Mouse (Mus musculus): ENCODE results near the gene Dlgap1. TPM values are rescaled to one million over a fixed set of nuclear protein-coding genes. Genes with fewer than 3 reads are reported as not detected.

Gene Dlgap1
- polyA plus RNA-seq, 1 experiment from 2014 or later = 2.9 TPM

GRCm38 (mm10) chr17:70491575-70491974 is 522.7 kb downstream of the Dlgap1 start:
- Histone ChIP-seq H3K27me3 (replicated peaks; ENCODE audit: control insufficient read depth, insufficient read depth, low read length) (no peaks in the 10 kb centered on the region), H3K27ac (ENCODE audit: low read depth) (no peak overlapping the region), H3K4me1 (replicated peaks; ENCODE audit: control insufficient read depth, insufficient read depth, low read length) (no peaks in the 10 kb centered on the region), H3K9me3 (ENCODE audit: control insufficient read depth, low read length) (no peaks in the 10 kb centered on the region), H3K9ac (ENCODE audit: low read length) (no peak overlapping the region), H3K4me2 (ENCODE audit: low read length) (no peak overlapping the region), H3K4me3 (ENCODE audit: low read depth, low read length) (no peak overlapping the region), H3K36me3 (ENCODE audit: control insufficient read depth, insufficient read depth, low read length) (no peaks in the 10 kb centered on the region)
- ATAC-seq (replicated peaks; ENCODE audit: low FRiP score, low TSS enrichment, low read depth) = no peak
- no peak for DNase-seq (ENCODE audit: low spot score)
- WGBS = 90% methylated on average over 4 of the region's 4 CpGs

DNA sequence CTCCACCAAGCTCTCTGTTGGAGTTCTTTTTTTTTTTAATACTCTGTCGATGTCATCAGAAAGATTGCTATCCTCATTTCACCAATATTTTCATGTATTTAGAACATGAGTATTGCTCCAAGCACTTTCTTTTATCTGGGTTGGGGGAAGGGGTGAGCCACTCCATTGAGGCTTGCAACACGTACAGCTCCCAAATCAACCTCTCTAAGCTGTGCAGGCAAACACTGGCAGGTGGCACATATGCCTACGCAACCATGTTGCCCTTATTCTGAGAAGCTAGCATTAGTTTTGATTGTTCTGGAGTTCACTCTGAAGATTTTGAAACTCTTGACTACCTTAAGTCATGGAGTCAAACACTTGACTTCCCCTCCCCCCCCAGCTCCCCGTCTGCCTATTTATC is 525.5 kb downstream of the Dlgap1 start:
- ATAC-seq (replicated peaks; ENCODE audit: low FRiP score, low TSS enrichment, low read depth) (no peak), DNase-seq (ENCODE audit: low spot score) (no peak)
- Histone ChIP-seq H3K4me3 (ENCODE audit: low read depth, low read length) (no peak overlapping the region), H3K9me3 (ENCODE audit: control insufficient read depth, low read length) (no peaks in the 10 kb centered on the region), H3K36me3 (ENCODE audit: control insufficient read depth, insufficient read depth, low read length) (no peaks in the 10 kb centered on the region), H3K4me2 (ENCODE audit: low read length) (no peak overlapping the region), H3K27me3 (replicated peaks; ENCODE audit: control insufficient read depth, insufficient read depth, low read length) (no peaks in the 10 kb centered on the region), H3K9ac (ENCODE audit: low read length) (no peak overlapping the region), H3K4me1 (replicated peaks; ENCODE audit: control insufficient read depth, insufficient read depth, low read length) (no peaks in the 10 kb centered on the region), H3K27ac (ENCODE audit: low read depth) (no peak overlapping the region)
- 88% methylated on average over 4 of the region's 4 CpGs for WGBS

GRCm38 (mm10) chr17:70498256-70498655 is 529.4 kb downstream of the Dlgap1 start:
- no peak overlapping the region for H3K4me3 ChIP-seq (ENCODE audit: low read depth, low read length)
- no peaks in the 10 kb centered on the region for H3K9me3 ChIP-seq (ENCODE audit: control insufficient read depth, low read length)
- DNase-seq (ENCODE audit: low spot score) (no peak), ATAC-seq (replicated peaks; ENCODE audit: low FRiP score, low TSS enrichment, low read depth) (no peak)
- no peak overlapping the region for H3K4me2 ChIP-seq (ENCODE audit: low read length)
- H3K9ac ChIP-seq (ENCODE audit: low read length) = no peak overlapping the region
- no peaks in the 10 kb centered on the region for H3K4me1 ChIP-seq (replicated peaks; ENCODE audit: control insufficient read depth, insufficient read depth, low read length)
- H3K27me3 ChIP-seq (replicated peaks; ENCODE audit: control insufficient read depth, insufficient read depth, low read length) = no peaks in the 10 kb centered on the region
- no peak overlapping the region for H3K27ac ChIP-seq (ENCODE audit: low read depth)
- 75% methylated on average over 6 of the region's 6 CpGs for WGBS
- no peaks in the 10 kb centered on the region for H3K36me3 ChIP-seq (ENCODE audit: control insufficient read depth, insufficient read depth, low read length)

DNA sequence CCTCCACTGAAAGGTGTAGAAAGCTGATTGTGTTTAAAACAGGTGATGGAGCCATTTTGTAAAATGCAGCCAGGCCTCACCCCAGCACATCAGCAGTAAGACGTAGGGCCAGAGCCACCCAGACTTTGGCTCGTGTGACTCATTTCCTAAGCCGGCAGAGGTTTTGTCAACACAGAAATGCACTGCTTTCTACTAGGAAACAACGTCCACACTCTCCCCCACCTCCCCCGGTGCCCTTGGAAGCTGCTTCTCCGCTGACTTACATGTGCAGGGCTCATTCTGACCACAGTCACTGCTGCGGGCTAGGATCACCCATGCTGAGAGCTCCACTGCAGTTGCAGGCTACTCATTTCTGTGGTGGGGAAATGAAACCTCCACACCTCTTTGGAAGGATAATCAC is 533.1 kb downstream of the Dlgap1 start:
- no peak overlapping the region for H3K4me3 ChIP-seq (ENCODE audit: low read depth, low read length)
- H3K9ac ChIP-seq (ENCODE audit: low read length) = no peak overlapping the region
- H3K36me3 ChIP-seq (ENCODE audit: control insufficient read depth, insufficient read depth, low read length) = no peaks in the 10 kb centered on the region
- no peak overlapping the region for H3K27ac ChIP-seq (ENCODE audit: low read depth)
- H3K4me1 ChIP-seq (replicated peaks; ENCODE audit: control insufficient read depth, insufficient read depth, low read length) = no peaks in the 10 kb centered on the region
- no peak for DNase-seq (ENCODE audit: low spot score)
- ATAC-seq (replicated peaks; ENCODE audit: low FRiP score, low TSS enrichment, low read depth) = no peak
- no peaks in the 10 kb centered on the region for H3K27me3 ChIP-seq (replicated peaks; ENCODE audit: control insufficient read depth, insufficient read depth, low read length)
- H3K4me2 ChIP-seq (ENCODE audit: low read length) = no peak overlapping the region
- H3K9me3 ChIP-seq (ENCODE audit: control insufficient read depth, low read length) = no peaks in the 10 kb centered on the region
- 55% methylated on average over 7 of the region's 7 CpGs for WGBS

DNA sequence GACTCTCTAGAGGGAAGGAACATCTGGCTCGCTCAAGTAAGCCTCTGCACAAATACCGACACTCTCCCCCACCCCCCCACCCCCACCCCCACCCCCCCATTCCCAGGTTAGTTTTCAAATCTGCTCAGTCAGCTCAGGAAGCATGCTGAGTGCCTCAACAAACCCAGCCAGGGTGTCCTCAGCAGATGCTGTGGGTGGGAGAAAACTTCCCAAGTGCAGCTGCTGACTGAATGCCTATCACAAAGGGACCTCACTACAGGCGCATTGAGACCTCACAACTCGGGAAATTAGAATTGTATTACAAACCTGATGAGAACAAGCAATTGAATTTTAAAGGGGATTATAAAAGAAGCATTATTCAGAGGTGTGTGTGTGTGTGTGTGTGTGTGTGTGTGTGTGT is 538.9 kb downstream of the Dlgap1 start:
- H3K9ac ChIP-seq (ENCODE audit: low read length) = no peak overlapping the region
- no peaks in the 10 kb centered on the region for H3K4me1 ChIP-seq (replicated peaks; ENCODE audit: control insufficient read depth, insufficient read depth, low read length)
- H3K36me3 ChIP-seq (ENCODE audit: control insufficient read depth, insufficient read depth, low read length) = no peaks in the 10 kb centered on the region
- no peak for ATAC-seq (replicated peaks; ENCODE audit: low FRiP score, low TSS enrichment, low read depth)
- H3K27ac ChIP-seq (ENCODE audit: low read depth) = no peak overlapping the region
- no peaks in the 10 kb centered on the region for H3K9me3 ChIP-seq (ENCODE audit: control insufficient read depth, low read length)
- H3K4me2 ChIP-seq (ENCODE audit: low read length) = no peak overlapping the region
- no peaks in the 10 kb centered on the region for H3K27me3 ChIP-seq (replicated peaks; ENCODE audit: control insufficient read depth, insufficient read depth, low read length)
- no peak overlapping the region for H3K4me3 ChIP-seq (ENCODE audit: low read depth, low read length)
- DNase-seq (ENCODE audit: low spot score) = no peak
- WGBS = 61% methylated on average over 4 of the region's 4 CpGs

- H3K36me3 ChIP-seq (ENCODE audit: control insufficient read depth, insufficient read depth, low read length) = no peaks in the 10 kb centered on the region
- 88% methylated on average over 5 of the region's 5 CpGs for WGBS
- no peaks in the 10 kb centered on the region for H3K27me3 ChIP-seq (replicated peaks; ENCODE audit: control insufficient read depth, insufficient read depth, low read length)
- no peak for DNase-seq (ENCODE audit: low spot score)
- ATAC-seq (replicated peaks; ENCODE audit: low FRiP score, low TSS enrichment, low read depth) = no peak
- no peak overlapping the region for H3K4me3 ChIP-seq (ENCODE audit: low read depth, low read length)
- H3K9me3 ChIP-seq (ENCODE audit: control insufficient read depth, low read length) = no peaks in the 10 kb centered on the region
- H3K4me2 ChIP-seq (ENCODE audit: low read length) = no peak overlapping the region
- no peak overlapping the region for H3K9ac ChIP-seq (ENCODE audit: low read length)
- H3K4me1 ChIP-seq (replicated peaks; ENCODE audit: control insufficient read depth, insufficient read depth, low read length) = no peaks in the 10 kb centered on the region
- H3K27ac ChIP-seq (ENCODE audit: low read depth) = no peak overlapping the region
Measured at GRCm38 (mm10) chr17:70510441-70510840, 541.6 kb downstream of the Dlgap1 start.

- DNase-seq (ENCODE audit: low spot score) = no peak
- H3K9me3 ChIP-seq (ENCODE audit: control insufficient read depth, low read length) = no peaks in the 10 kb centered on the region
- no peaks in the 10 kb centered on the region for H3K27me3 ChIP-seq (replicated peaks; ENCODE audit: control insufficient read depth, insufficient read depth, low read length)
- H3K27ac ChIP-seq (ENCODE audit: low read depth) = no peak overlapping the region
- no peaks in the 10 kb centered on the region for H3K36me3 ChIP-seq (ENCODE audit: control insufficient read depth, insufficient read depth, low read length)
- 81% methylated on average over 3 of the region's 3 CpGs for WGBS
- no peak for ATAC-seq (replicated peaks; ENCODE audit: low FRiP score, low TSS enrichment, low read depth)
- no peak overlapping the region for H3K4me2 ChIP-seq (ENCODE audit: low read length)
- no peak overlapping the region for H3K4me3 ChIP-seq (ENCODE audit: low read depth, low read length)
- no peak overlapping the region for H3K9ac ChIP-seq (ENCODE audit: low read length)
- H3K4me1 ChIP-seq (replicated peaks; ENCODE audit: control insufficient read depth, insufficient read depth, low read length) = no peaks in the 10 kb centered on the region
Measured at GRCm38 (mm10) chr17:70511401-70511800, 542.5 kb downstream of the Dlgap1 start.

- no peaks in the 10 kb centered on the region for H3K4me1 ChIP-seq (replicated peaks; ENCODE audit: control insufficient read depth, insufficient read depth, low read length)
- H3K4me2 ChIP-seq (ENCODE audit: low read length) = no peak overlapping the region
- H3K9ac ChIP-seq (ENCODE audit: low read length) = no peak overlapping the region
- no peaks in the 10 kb centered on the region for H3K9me3 ChIP-seq (ENCODE audit: control insufficient read depth, low read length)
- 83% methylated on average over 5 of the region's 5 CpGs for WGBS
- H3K36me3 ChIP-seq (ENCODE audit: control insufficient read depth, insufficient read depth, low read length) = no peaks in the 10 kb centered on the region
- no peak overlapping the region for H3K27ac ChIP-seq (ENCODE audit: low read depth)
- H3K27me3 ChIP-seq (replicated peaks; ENCODE audit: control insufficient read depth, insufficient read depth, low read length) = no peaks in the 10 kb centered on the region
- DNase-seq (ENCODE audit: low spot score) (no peak), ATAC-seq (replicated peaks; ENCODE audit: low FRiP score, low TSS enrichment, low read depth) (no peak)
- no peak overlapping the region for H3K4me3 ChIP-seq (ENCODE audit: low read depth, low read length)
Measured at GRCm38 (mm10) chr17:70513736-70514135, 544.9 kb downstream of the Dlgap1 start.

- Histone ChIP-seq H3K27ac (ENCODE audit: low read depth) (no peak overlapping the region), H3K4me2 (ENCODE audit: low read length) (no peak overlapping the region), H3K4me1 (replicated peaks; ENCODE audit: control insufficient read depth, insufficient read depth, low read length) (no peaks in the 10 kb centered on the region), H3K36me3 (ENCODE audit: control insufficient read depth, insufficient read depth, low read length) (no peaks in the 10 kb centered on the region), H3K9ac (ENCODE audit: low read length) (no peak overlapping the region), H3K4me3 (ENCODE audit: low read depth, low read length) (no peak overlapping the region), H3K9me3 (ENCODE audit: control insufficient read depth, low read length) (no peaks in the 10 kb centered on the region), H3K27me3 (replicated peaks; ENCODE audit: control insufficient read depth, insufficient read depth, low read length) (no peaks in the 10 kb centered on the region)
- no peak for ATAC-seq (replicated peaks; ENCODE audit: low FRiP score, low TSS enrichment, low read depth)
- WGBS = 87% methylated on average over 18 of the region's 18 CpGs
- no peak for DNase-seq (ENCODE audit: low spot score)
Measured at GRCm38 (mm10) chr17:70516506-70516905, 547.6 kb downstream of the Dlgap1 start.
